Mouse (Mus musculus) olfactory bulb, adult 2 months (tissue): ENCODE measurements at regions not wholly inside any gene's neighbourhood (a gene's known extent, or its start where the extent isn't known, plus 50 kb on each side); places are given as distances from the start of the nearest gene placed in this dataset.

Source experiments
- CTCF ChIP-seq: fragments of 200-500 bp; IDR thresholded peaks from 2 replicates; pipeline ENCODE4 v1.5.1; 2012; ENCODE audit warnings: low read depth, mild to moderate bottlenecking, low read length, moderate library complexity; ENCODE audit not compliant: insufficient read depth
- POLR2A ChIP-seq: fragments of 200-500 bp; IDR thresholded peaks from 2 replicates; pipeline ENCODE4 v1.6.1; 2012; ENCODE audit warnings: mild to moderate bottlenecking, low read depth, low read length, moderate library complexity; ENCODE audit not compliant: insufficient read depth

DNA sequence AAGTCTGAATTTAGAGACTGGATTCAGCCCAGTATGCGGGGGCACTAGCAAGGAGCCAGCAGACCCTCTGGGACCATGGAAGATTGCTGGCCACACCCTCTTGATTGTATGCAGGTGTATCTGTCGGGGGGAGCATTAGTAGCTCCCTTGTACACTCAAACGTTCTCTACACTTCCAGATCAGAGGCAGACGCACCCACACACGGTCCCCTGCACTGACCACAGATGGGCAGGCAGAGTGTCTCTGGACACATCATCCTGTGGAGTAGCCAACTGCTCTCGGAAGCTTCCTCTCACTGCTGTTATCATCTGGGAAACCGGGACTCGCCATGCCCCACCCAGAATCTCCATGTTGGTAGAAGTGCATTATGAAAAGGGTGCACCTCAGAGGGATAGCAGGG, 176.7 kb downstream of the Mycn start:
- no peak for TF ChIP-seq CTCF
- no peak for TF ChIP-seq POLR2A
